Mouse (Mus musculus): Measurements from ENCODE around the gene Gm10721. TPM values are rescaled to one million over a fixed set of nuclear protein-coding genes. Genes with fewer than 3 reads are reported as not detected.
"Not testable (repeated sequence)": the region's sequence is repeated elsewhere in the genome, so short reads cannot be mapped to it uniquely, and the experiment has no call there.

Gm10721 gene
- polyA plus RNA-seq, 1 experiment from 2014 or later, result not detected

GRCm38 (mm10) chr9:3029276-3030000, 16.5 kb downstream of the Gm10721 start:
- WGBS, result 64% methylated on average over 14 of the region's 16 CpGs
- not testable (repeated sequence) for H3K4me2 ChIP-seq (replicated peaks); H3K9me3 ChIP-seq (replicated peaks)

DNA sequence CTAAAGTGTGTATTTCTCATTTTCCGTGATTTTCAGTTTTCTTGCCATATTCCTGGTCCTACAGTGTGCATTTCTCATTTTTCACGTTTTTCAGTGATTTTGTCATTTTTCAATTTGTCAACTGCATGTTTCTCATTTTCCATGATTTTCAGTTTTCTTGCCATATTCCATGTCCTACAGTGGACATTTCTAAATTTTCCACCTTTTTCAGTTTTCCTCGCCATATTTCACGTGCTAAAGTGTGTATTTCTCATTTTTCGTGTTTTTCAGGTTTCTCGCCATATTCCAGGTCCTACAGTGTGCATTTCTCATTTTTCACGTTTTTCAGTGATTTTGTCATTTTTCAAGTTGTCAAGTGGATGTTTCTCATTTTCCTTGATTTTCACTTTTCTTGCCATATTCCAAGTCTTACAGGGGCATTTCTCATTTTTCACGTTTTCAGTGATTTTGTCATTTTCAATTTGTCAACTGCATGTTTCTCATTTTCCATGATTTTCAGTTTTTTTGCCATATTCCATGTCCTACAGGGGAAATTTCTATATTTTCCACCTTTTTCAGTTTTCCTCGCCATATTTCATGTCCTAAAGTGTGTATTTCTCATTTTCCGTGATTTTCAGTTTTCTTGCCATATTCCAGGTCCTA, 17.9 kb downstream of the Gm10721 start:
- WGBS, result 59% methylated on average over 2 of the region's 10 CpGs
- not testable (repeated sequence) for H3K4me3 ChIP-seq; H3K27ac ChIP-seq; H3K36me3 ChIP-seq; H3K9me3 ChIP-seq (replicated peaks); H3K27me3 ChIP-seq; H3K9ac ChIP-seq; H3K4me1 ChIP-seq; H3K4me2 ChIP-seq (replicated peaks)
- 0 out of 2 replicates have a peak, but pooled peaks have one; percentile 45 for ATAC-seq (ENCODE audit: low FRiP score)

More at GRCm38 (mm10) chr9:3029276-3030000, 16.5 kb downstream of the Gm10721 start:
- H3K4me3 ChIP-seq; ATAC-seq (ENCODE audit: low FRiP score); H3K4me1 ChIP-seq; H3K27ac ChIP-seq; H3K27me3 ChIP-seq; H3K36me3 ChIP-seq; H3K9ac ChIP-seq: not testable (repeated sequence)

GRCm38 (mm10) chr9:3034299-3034698, 21.4 kb downstream of the Gm10721 start, which contains the start of gene Gm17535:
Gm17535 (plus strand) TSS chr9:3034599.
- not testable (repeated sequence) for H3K27ac ChIP-seq; H3K4me2 ChIP-seq (replicated peaks); H3K4me3 ChIP-seq; H3K27me3 ChIP-seq; H3K4me1 ChIP-seq; ATAC-seq (ENCODE audit: low FRiP score); H3K9me3 ChIP-seq (replicated peaks); H3K9ac ChIP-seq; H3K36me3 ChIP-seq
- WGBS, result 38% methylated on average over 1 of the region's 8 CpGs

DNA sequence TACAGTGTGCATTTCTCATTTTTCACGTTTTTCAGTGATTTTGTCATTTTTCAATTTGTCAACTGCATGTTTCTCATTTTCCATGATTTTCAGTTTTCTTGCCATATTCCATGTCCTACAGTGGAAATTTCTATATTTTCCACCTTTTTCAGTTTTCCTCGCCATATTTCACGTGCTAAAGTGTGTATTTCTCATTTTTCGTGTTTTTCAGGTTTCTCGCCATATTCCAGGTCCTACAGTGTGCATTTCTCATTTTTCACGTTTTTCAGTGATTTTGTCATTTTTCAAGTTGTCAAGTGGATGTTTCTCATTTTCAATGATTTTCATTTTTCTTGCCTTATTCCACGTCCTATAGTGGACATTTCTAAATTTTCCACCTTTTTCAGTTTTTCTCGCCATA, 23.6 kb downstream of the Gm10721 start, which contains the start of gene Gm10715:
Gm10715 (plus strand) TSS at position 301 of the 400 bp plus-strand sequence.
- not testable (repeated sequence) for H3K27me3 ChIP-seq; H3K4me3 ChIP-seq; H3K27ac ChIP-seq; H3K4me1 ChIP-seq; H3K9me3 ChIP-seq (replicated peaks); ATAC-seq (ENCODE audit: low FRiP score); H3K4me2 ChIP-seq (replicated peaks); H3K9ac ChIP-seq; H3K36me3 ChIP-seq
- 81% methylated on average over 8 of the region's 8 CpGs for WGBS

- not testable (repeated sequence) for H3K27ac ChIP-seq; ATAC-seq (ENCODE audit: low FRiP score); H3K27me3 ChIP-seq; H3K4me2 ChIP-seq (replicated peaks); H3K4me1 ChIP-seq; H3K4me3 ChIP-seq; H3K36me3 ChIP-seq; H3K9ac ChIP-seq
- peaks cover 13% of the 10 kb centered on the region for H3K9me3 ChIP-seq (replicated peaks)
- WGBS, result 64% methylated on average over 4 of the region's 4 CpGs
Measured at GRCm38 (mm10) chr9:3038161-3038560, 25.2 kb downstream of the Gm10721 start.

Small RNAs within 50 kb of the gene (microRNA-seq; reads per million reads assigned to microRNA genes)
- not detected for gene Mir101c

Other genes with a start within 250 kb of the Gm10721 start
- gene Gm10722, start 12.2 kb upstream of the Gm10721 start, polyA plus RNA-seq (2016; fragmentation: Nextera tagmentation; extraction: Ambion mirVana), result not detected in 2 replicates
- gene Gm11168, start 9.8 kb upstream of the Gm10721 start, polyA plus RNA-seq (2016; fragmentation: Nextera tagmentation; extraction: Ambion mirVana), result not detected in 2 replicates
- gene Gm10720, start 2.5 kb downstream of the Gm10721 start, polyA plus RNA-seq (2016; fragmentation: Nextera tagmentation; extraction: Ambion mirVana), result not detected in 2 replicates
- 0.61 and 0.63 TPM in 2 replicates for gene Gm10719, start 4.3 kb downstream of the Gm10721 start, polyA plus RNA-seq (2016; fragmentation: Nextera tagmentation; extraction: Ambion mirVana)
- gene Gm10718, start 10.4 kb downstream of the Gm10721 start, polyA plus RNA-seq (2016; fragmentation: Nextera tagmentation; extraction: Ambion mirVana), result not detected in 2 replicates
- gene Gm10717, start 12.3 kb downstream of the Gm10721 start, polyA plus RNA-seq (2016; fragmentation: Nextera tagmentation; extraction: Ambion mirVana), result 0.90 and 1.5 TPM in 2 replicates
- not detected in 2 replicates for gene Gm17535, start 21.5 kb downstream of the Gm10721 start, polyA plus RNA-seq (2016; fragmentation: Nextera tagmentation; extraction: Ambion mirVana)
- not detected in 2 replicates for gene Gm10715, start 23.7 kb downstream of the Gm10721 start, polyA plus RNA-seq (2016; fragmentation: Nextera tagmentation; extraction: Ambion mirVana)

Measured in hindbrain, embryonic 12.5 days (tissue).